ENCODE assay signal across 19 mouse cellular contexts in the genomic region with DNA sequence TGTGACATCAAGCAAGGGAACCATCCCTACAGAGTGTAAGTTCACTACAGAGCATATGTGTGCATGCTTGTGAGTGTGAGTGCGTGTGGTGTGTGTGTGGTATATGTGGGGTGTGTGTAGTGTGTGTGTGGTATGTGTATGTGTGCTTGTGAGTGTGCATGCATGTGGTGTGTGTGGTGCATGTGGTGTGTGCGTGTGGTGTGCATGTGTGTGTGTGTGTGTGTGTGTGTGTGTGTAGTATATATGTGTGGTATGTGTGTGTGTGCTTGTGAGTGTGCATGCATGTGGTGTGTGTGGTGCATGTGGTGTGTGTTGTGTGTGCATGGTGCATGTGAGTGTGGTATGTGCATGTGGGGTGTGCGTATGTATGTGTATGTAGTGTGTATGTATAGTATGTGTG.
"Had no signal": no experiment of that assay in that cellular context is flagged by ENCODE, and none has a peak within 500 bp of the region (broad histone marks: within the 10 kb centered on the region; RNA-seq: fewer than 3 reads in every experiment).

No protein-coding gene starts in this region.

- H3K9me3 ChIP-seq: liver, embryonic 15.5 days; midbrain, embryonic 10.5 days; midbrain, embryonic 12.5 days; neural tube, embryonic 13.5 days; neural tube, embryonic 15.5 days had no signal

- H3K4me3 ChIP-seq: liver, embryonic 15.5 days; midbrain, embryonic 10.5 days; midbrain, embryonic 12.5 days; myocyte; neural tube, embryonic 13.5 days; neural tube, embryonic 15.5 days had no signal

- H3K36me3 ChIP-seq: liver, embryonic 15.5 days; midbrain, embryonic 10.5 days; midbrain, embryonic 12.5 days; neural tube, embryonic 13.5 days; neural tube, embryonic 15.5 days had no signal

- H3K4me1 ChIP-seq: midbrain, embryonic 12.5 days had no signal

- DNase-seq: lung, adult 18-20 months; lung, embryonic 14.5 days; lung, postnatal 10 days; lung, postnatal 4 days; retina, postnatal 1 day; right cerebral cortex, adult 18-20 months; right cerebral cortex, postnatal 25 days; right cerebral cortex, postnatal 4 days; spleen, adult 18-20 months; thymus, adult 18-20 months; thymus, postnatal 14 days; thymus, postnatal 36 days had no signal

- H3K27me3 ChIP-seq: liver, embryonic 15.5 days; midbrain, embryonic 12.5 days; neural tube, embryonic 13.5 days; neural tube, embryonic 15.5 days had no signal

- H3K4me2 ChIP-seq: liver, embryonic 15.5 days; lung, embryonic 14.5 days; midbrain, embryonic 12.5 days; neural tube, embryonic 13.5 days; neural tube, embryonic 15.5 days had no signal

- H3K27ac ChIP-seq: liver, embryonic 15.5 days; midbrain, embryonic 10.5 days; midbrain, embryonic 12.5 days; neural tube, embryonic 13.5 days; neural tube, embryonic 15.5 days had no signal

- H3K9ac ChIP-seq: liver, embryonic 15.5 days; lung, embryonic 14.5 days; midbrain, embryonic 12.5 days; neural tube, embryonic 13.5 days; neural tube, embryonic 15.5 days had no signal

- ATAC-seq: midbrain, embryonic 16.5 days had no signal
